ENCODE assay signal across 30 mouse cellular contexts in the genomic region with DNA sequence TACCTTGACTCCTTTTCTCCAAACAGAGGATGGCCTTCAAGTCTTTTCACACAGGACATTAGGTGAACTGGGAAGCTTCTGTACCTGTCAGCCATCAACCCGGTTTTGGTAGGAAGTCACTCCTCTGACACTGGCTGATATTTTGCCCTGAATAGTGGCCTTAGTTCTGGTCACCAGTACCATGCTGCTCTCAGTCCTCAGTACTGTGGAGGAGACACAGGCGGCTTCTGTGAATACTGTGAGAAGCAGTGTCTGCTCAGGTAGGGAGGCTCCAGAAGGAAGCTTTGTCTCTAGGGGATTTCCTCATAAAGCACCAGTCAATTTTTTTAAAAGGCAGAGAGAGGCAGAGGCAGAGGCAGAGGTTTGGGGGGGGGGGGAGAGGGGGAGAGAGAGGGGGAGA.
DNase-seq lines count a peak whose midpoint lies in the region; ATAC-seq and TF ChIP-seq lines count a peak whose summit lies in the region.
"Had no signal": no experiment of that assay in that cellular context is flagged by ENCODE, and none has a peak within 500 bp of the region (broad histone marks: within the 10 kb centered on the region; RNA-seq: fewer than 3 reads in every experiment).

No protein-coding gene starts in this region.

- no peaks in the 10 kb centered on the region for H3K36me3 ChIP-seq in forebrain, embryonic 10.5 days (replicated peaks)
- H3K36me3 ChIP-seq in forebrain, embryonic 12.5 days (replicated peaks), result no peaks in the 10 kb centered on the region
- H3K36me3 ChIP-seq in hindbrain, embryonic 13.5 days, result no peaks in the 10 kb centered on the region
- no peaks in the 10 kb centered on the region for H3K36me3 ChIP-seq in hindbrain, postnatal 0 days (ENCODE audit: insufficient read depth, low read length)
- H3K36me3 ChIP-seq in limb, embryonic 10.5 days, result no peaks in the 10 kb centered on the region
- H3K36me3 ChIP-seq: forebrain, embryonic 15.5 days; heart, embryonic 15.5 days; hindbrain, embryonic 15.5 days; liver, embryonic 13.5 days; neural tube, embryonic 15.5 days had no signal

- no peak overlapping the region for H3K4me2 ChIP-seq in forebrain, embryonic 12.5 days
- H3K4me2 ChIP-seq in hindbrain, embryonic 13.5 days, result no peak overlapping the region
- no peak overlapping the region for H3K4me2 ChIP-seq in hindbrain, postnatal 0 days (ENCODE audit: low read depth, low read length)
- H3K4me2 ChIP-seq: forebrain, embryonic 15.5 days; heart, embryonic 15.5 days; hindbrain, embryonic 15.5 days; liver, embryonic 13.5 days; neural tube, embryonic 15.5 days had no signal

- WGBS in forebrain, embryonic 10.5 days, result 29% methylated on average over 2 of the region's 2 CpGs
- 37% methylated on average over 2 of the region's 2 CpGs for WGBS in forebrain, embryonic 12.5 days
- 49% methylated on average over 2 of the region's 2 CpGs for WGBS in hindbrain, embryonic 13.5 days
- WGBS in hindbrain, postnatal 0 days, result 59% methylated on average over 2 of the region's 2 CpGs
- 43% methylated on average over 2 of the region's 2 CpGs for WGBS in limb, embryonic 10.5 days

- TF ChIP-seq CTCF in hindbrain, postnatal 0 days (IDR thresholded peaks at IDR 0.05; ENCODE audit: low read depth), result no peak

- H3K27ac ChIP-seq in forebrain, embryonic 10.5 days, result peak overlapping the region; percentile 4; the same call in 1 of the 2 replicates
- no peak overlapping the region for H3K27ac ChIP-seq in forebrain, embryonic 12.5 days
- H3K27ac ChIP-seq in hindbrain, embryonic 13.5 days, result peak overlapping the region; percentile 79; the same call in 1 of the 2 replicates
- H3K27ac ChIP-seq in hindbrain, postnatal 0 days, result no peak overlapping the region
- H3K27ac ChIP-seq in limb, embryonic 10.5 days, result peak overlapping the region; percentile 65; the same call in 1 of the 2 replicates
- H3K27ac ChIP-seq: forebrain, embryonic 15.5 days; heart, adult 2 months; heart, embryonic 15.5 days; kidney, postnatal 0 days; liver, embryonic 13.5 days; stomach, postnatal 0 days had no signal

- H3K4me3 ChIP-seq in forebrain, embryonic 10.5 days, result no peak overlapping the region
- H3K4me3 ChIP-seq in forebrain, embryonic 12.5 days (replicated peaks), result no peak overlapping the region
- H3K4me3 ChIP-seq in hindbrain, embryonic 13.5 days, result no peak overlapping the region
- no peak overlapping the region for H3K4me3 ChIP-seq in hindbrain, postnatal 0 days (ENCODE audit: low read length)
- H3K4me3 ChIP-seq in limb, embryonic 10.5 days, result no peak overlapping the region; the same call in 1 of the 2 replicates
- H3K4me3 ChIP-seq: forebrain, embryonic 15.5 days; heart, adult 2 months; heart, embryonic 15.5 days; hindbrain, embryonic 15.5 days; liver, embryonic 13.5 days; megakaryocyte, embryonic 14.5 days; neural tube, embryonic 15.5 days had no signal

- DNase-seq in forebrain, embryonic 10.5 days (ENCODE audit: extremely low spot score, low spot score), result no peak
- no peak for DNase-seq in hindbrain, postnatal 0 days (ENCODE audit: low spot score)
- peak; percentile 22 for DNase-seq in CD4-positive, CD25-positive, alpha-beta regulatory T cell, adult 2 months (ENCODE audit: low read depth, low spot score)
- DNase-seq in limb, embryonic 10.5 days (ENCODE audit: low spot score), result no peak
- DNase-seq in kidney, adult 18-20 months, result no peak
- no peak for DNase-seq in left cerebral cortex, adult 18-20 months (ENCODE audit: low spot score in 2 of 2)
- DNase-seq: adrenal gland, postnatal 25 days; cerebellum, adult 18-20 months; cerebellum, postnatal 10 days; gastrocnemius, postnatal 25 days; heart, adult 2 months; kidney, adult 2 months; kidney, postnatal 4 days; layer of hippocampus, postnatal 36 days; liver, embryonic 13.5 days; lung, adult 18-20 months; lung, postnatal 4 days; right cerebral cortex, postnatal 4 days; thymus, adult 18-20 months; thymus, postnatal 25 days had no signal

- peaks cover 62% of the 10 kb centered on the region for H3K4me1 ChIP-seq in forebrain, embryonic 10.5 days
- H3K4me1 ChIP-seq in forebrain, embryonic 12.5 days, result peaks cover 46% of the 10 kb centered on the region
- peaks cover 37% of the 10 kb centered on the region for H3K4me1 ChIP-seq in hindbrain, embryonic 13.5 days (replicated peaks)
- H3K4me1 ChIP-seq in hindbrain, postnatal 0 days (ENCODE audit: insufficient read depth, low read length), result peaks cover 5% of the 10 kb centered on the region; the same call in 1 of the 2 replicates
- peaks cover 84% of the 10 kb centered on the region for H3K4me1 ChIP-seq in limb, embryonic 10.5 days

- no peaks in the 10 kb centered on the region for H3K9me3 ChIP-seq in forebrain, embryonic 10.5 days
- no peaks in the 10 kb centered on the region for H3K9me3 ChIP-seq in forebrain, embryonic 12.5 days
- no peaks in the 10 kb centered on the region for H3K9me3 ChIP-seq in hindbrain, embryonic 13.5 days
- H3K9me3 ChIP-seq in hindbrain, postnatal 0 days (ENCODE audit: low read length), result no peaks in the 10 kb centered on the region
- H3K9me3 ChIP-seq in limb, embryonic 10.5 days (replicated peaks), result no peaks in the 10 kb centered on the region
- H3K9me3 ChIP-seq: forebrain, embryonic 15.5 days; heart, embryonic 15.5 days; hindbrain, embryonic 15.5 days; liver, embryonic 13.5 days; megakaryocyte, embryonic 14.5 days; neural tube, embryonic 15.5 days had no signal

- peaks cover 5% of the 10 kb centered on the region; the same call in 1 of the 2 replicates for H3K27me3 ChIP-seq in forebrain, embryonic 10.5 days (ENCODE audit: poor library complexity, severe bottlenecking)
- H3K27me3 ChIP-seq in forebrain, embryonic 12.5 days, result no peaks in the 10 kb centered on the region; the same call in 1 of the 2 replicates
- no peaks in the 10 kb centered on the region for H3K27me3 ChIP-seq in hindbrain, embryonic 13.5 days
- H3K27me3 ChIP-seq in hindbrain, postnatal 0 days (ENCODE audit: insufficient read depth, low read length), result no peaks in the 10 kb centered on the region
- no peaks in the 10 kb centered on the region for H3K27me3 ChIP-seq in limb, embryonic 10.5 days (ENCODE audit: low read depth, poor library complexity, severe bottlenecking)
- H3K27me3 ChIP-seq: forebrain, embryonic 15.5 days; heart, embryonic 15.5 days; hindbrain, embryonic 15.5 days; liver, embryonic 13.5 days; megakaryocyte, embryonic 14.5 days; neural tube, embryonic 15.5 days had no signal

- ATAC-seq in forebrain, embryonic 12.5 days (ENCODE audit: low FRiP score), result no peak
- peak; percentile 52; the same call in 1 of the 2 replicates for ATAC-seq in hindbrain, embryonic 13.5 days (ENCODE audit: low FRiP score)
- no peak for ATAC-seq in hindbrain, postnatal 0 days
- ATAC-seq: lung, postnatal 0 days had no signal

- no peak overlapping the region for H3K9ac ChIP-seq in forebrain, embryonic 12.5 days
- H3K9ac ChIP-seq in hindbrain, embryonic 13.5 days, result no peak overlapping the region
- no peak overlapping the region for H3K9ac ChIP-seq in hindbrain, postnatal 0 days (replicated peaks; ENCODE audit: low read length)
- H3K9ac ChIP-seq: forebrain, embryonic 15.5 days; heart, embryonic 15.5 days; hindbrain, embryonic 15.5 days; liver, embryonic 13.5 days; neural tube, embryonic 15.5 days had no signal

Comparison
In these comparisons a context has a peak if more than half of its experiments do, and no peak if none do; other contexts are left out.
1. H3K27ac ChIP-seq: peak in forebrain, embryonic 10.5 days (single experiment), hindbrain, embryonic 13.5 days (single experiment) and limb, embryonic 10.5 days (single experiment); none in forebrain, embryonic 12.5 days (single experiment) and hindbrain, postnatal 0 days (single experiment).